Comparison of ENCODE assay signal across 8 mouse cellular contexts in the genomic region with DNA sequence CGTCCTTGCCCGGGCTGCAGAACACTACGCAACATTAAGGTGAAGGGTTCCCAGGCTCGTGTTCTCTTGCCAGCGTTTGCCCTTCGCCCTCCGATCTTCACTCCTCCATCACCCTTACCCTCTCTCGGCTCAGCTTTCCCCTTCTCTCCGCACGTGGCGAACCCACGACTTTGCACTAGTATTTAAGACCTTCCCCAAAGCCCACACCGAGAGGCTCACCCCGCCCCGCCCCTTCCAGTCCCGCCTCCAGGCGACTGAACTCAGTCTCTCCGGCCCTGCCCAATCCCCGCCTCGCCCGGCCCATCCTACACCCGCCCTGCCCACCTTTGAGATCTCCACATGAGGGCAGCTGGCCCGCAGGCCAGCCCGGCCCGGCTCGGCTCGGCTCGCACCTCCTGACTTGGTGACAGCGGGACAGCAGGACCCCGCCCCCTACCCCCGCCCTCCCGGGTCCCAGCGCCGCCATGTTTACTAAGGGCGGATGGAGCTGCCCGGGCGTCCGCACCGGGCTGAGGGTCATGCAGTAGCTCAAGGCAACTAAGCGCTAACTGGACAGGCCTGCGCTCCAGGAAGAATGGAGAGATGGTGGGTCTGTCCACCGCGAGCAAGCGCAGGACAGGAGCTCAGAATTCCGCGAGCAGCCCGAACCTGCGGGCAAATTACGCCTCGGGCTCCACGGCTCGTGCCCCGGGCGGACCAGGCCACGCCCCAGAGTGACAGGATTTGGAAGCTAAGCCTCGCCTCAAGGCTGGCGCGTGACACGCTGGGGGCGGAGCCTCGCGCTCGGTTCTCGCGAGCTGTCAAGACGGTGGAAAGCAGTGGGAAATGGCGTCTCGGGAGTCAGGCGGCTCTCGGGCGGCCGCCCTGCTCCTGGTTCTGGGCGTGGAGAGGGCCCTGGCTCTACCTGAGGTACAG. TPM values are rescaled to one million over a fixed set of nuclear protein-coding genes. Genes with fewer than 3 reads are reported as not detected.
A peak's percentile ranks its signal among the peaks of the same experiment; 100 is the strongest.
DNase-seq lines count a peak whose midpoint lies in the region; ATAC-seq and TF ChIP-seq lines count a peak whose summit lies in the region.

A gene (plus strand): TSS at position 465 of the 915 bp plus-strand sequence.

- H3K27me3 ChIP-seq in forebrain, embryonic 15.5 days = no peaks in the 10 kb centered on the region

- intact Hi-C loops in heart, postnatal 25 days (cut with DNase I) = loop anchor here (1.0 kb wide), 1 partner anchor 88 kb away; a partner anchor contains a TSS

- no peaks in the 10 kb centered on the region for H3K4me1 ChIP-seq in ES-E14 (ENCODE audit: control insufficient read depth in 2 of 2, insufficient read depth in 2 of 2, low read length in 2 of 2, poor library complexity in 1 of 2)
- H3K4me1 ChIP-seq in forebrain, embryonic 15.5 days = peaks cover 14% of the 10 kb centered on the region
- H3K4me1 ChIP-seq in lung, adult 2 months (ENCODE audit: control insufficient read depth, insufficient read depth, low read length) = no peaks in the 10 kb centered on the region

- peak within 1 kb of the TSS; percentile 96 for H3K9ac ChIP-seq in ES-E14 (ENCODE audit: insufficient read depth, low read depth, low read length, poor library complexity, severe bottlenecking)
- H3K9ac ChIP-seq in forebrain, embryonic 15.5 days (replicated peaks) = peak within 1 kb of the TSS; percentile 92

- peak within 1 kb of the TSS; percentile 84 for H3K4me2 ChIP-seq in forebrain, embryonic 15.5 days (replicated peaks)

- H3K36me3 ChIP-seq in ES-E14 (ENCODE audit: control insufficient read depth, insufficient read depth, low read length, poor library complexity, severe bottlenecking) = peaks cover 2% of the 10 kb centered on the region; the same call in 1 of the 2 replicates
- H3K36me3 ChIP-seq in forebrain, embryonic 15.5 days = peaks cover 11% of the 10 kb centered on the region

- peak within 1 kb of the TSS; percentile 88 for H3K27ac ChIP-seq in ES-E14 (ENCODE audit: insufficient read depth, low read depth, low read length, poor library complexity, severe bottlenecking)
- H3K27ac ChIP-seq in forebrain, embryonic 15.5 days (replicated peaks) = peak within 1 kb of the TSS; percentile 93

- TF ChIP-seq CTCF in lung, adult 2 months (IDR thresholded peaks at IDR 0.05; ENCODE audit: insufficient read depth, low read length) = no peak

- in situ Hi-C loops in ES-E14 (cut with MboI; ENCODE audit: low sequenced_read_pairs in 2 of 2, unreplicated experiment in 2 of 2) = no loop called here

- WGBS in forebrain, embryonic 15.5 days = under 1% methylated on average over 72 of the region's 73 CpGs
- under 1% methylated on average over 73 of the region's 73 CpGs for WGBS in lung, adult 2 months

- no peaks in the 10 kb centered on the region for H3K9me3 ChIP-seq in ES-E14 (ENCODE audit: control insufficient read depth, insufficient read depth, low read depth, low read length)
- H3K9me3 ChIP-seq in forebrain, embryonic 15.5 days = no peaks in the 10 kb centered on the region

- H3K4me3 ChIP-seq in ES-E14 (ENCODE audit: insufficient read depth in 1 of 2, low read depth in 1 of 2, low read length in 2 of 2, poor library complexity in 1 of 2, severe bottlenecking in 1 of 2) = peak within 1 kb of the TSS; percentile 78 to 93
- peak within 1 kb of the TSS; percentile 81 for H3K4me3 ChIP-seq in forebrain, embryonic 15.5 days
- peak within 1 kb of the TSS; percentile 92 for H3K4me3 ChIP-seq in lung, adult 2 months (replicated peaks; ENCODE audit: extremely low read depth, low read depth, low read length)

- peak; percentile 99 for TF ChIP-seq POLR2A in lung, adult 2 months (IDR thresholded peaks at IDR 0.05; ENCODE audit: borderline replicate concordance, extremely low read depth, low read depth, low read length)

- ATAC-seq in forebrain, embryonic 15.5 days (replicated peaks) = peak; percentile 97
- peak; percentile 84 for ATAC-seq in neutrophil, adult 5-6 weeks (ENCODE audit: extremely low read depth, insufficient number of reproducible peaks, low FRiP score, poor library complexity, severe bottlenecking)

- DNase-seq in ES-E14 (ENCODE audit: low read depth, low spot score) = peak; percentile 97
- DNase-seq in cerebellum, adult 11-12 months = peak; percentile 98
- peak; percentile 98 for DNase-seq in heart, postnatal 25 days (ENCODE audit: low spot score)
- peak; percentile 98 to 99 for DNase-seq in layer of hippocampus, adult 18-20 months (ENCODE audit: low spot score in 2 of 2)
- DNase-seq in lung, adult 2 months = peak; percentile 100
- DNase-seq in thymus, adult 18-20 months = peak; percentile 96 to 97

TF ChIP-seq in ES-E14, 5 proteins besides CTCF, POLR2A, EP300 and RAD21:
- TF ChIP-seq ZC3H11A (IDR thresholded peaks at IDR 0.05; ENCODE audit: borderline replicate concordance, low read depth, low read length) (no peak), CHD2 (IDR thresholded peaks at IDR 0.05; ENCODE audit: low read depth, low read length) (peak; percentile 94), ZNF384 (IDR thresholded peaks at IDR 0.05; ENCODE audit: low read depth, low read length) (no peak), HCFC1 (IDR thresholded peaks at IDR 0.05; ENCODE audit: borderline replicate concordance, insufficient read depth, low read length) (peak; percentile 80)

RNA-seq across cellular contexts. Expression of the gene that starts here (rescaled TPM):
- 53.7 and 64.5 TPM in 2 replicates for total RNA-seq in ES-E14 (2012; rRNA removed)
- 144 and 153 TPM in 2 replicates for polyA plus RNA-seq in forebrain, embryonic 15.5 days (2015; fragmentation: Nextera tagmentation; extraction: Ambion mirVana)
- total RNA-seq in heart, postnatal 25 days (2021) = 10 to 100 TPM; 44.1 to 47.0 TPM
- total RNA-seq in layer of hippocampus, adult 18-20 months (2021) = 10 to 100 TPM; 68.1 to 70.0 TPM
- polyA plus RNA-seq in lung, adult 2 months (2012; rRNA removed) = 113 and 122 TPM in 2 replicates
- total RNA-seq in neutrophil, adult 5-6 weeks (2017) = 50.5 and 56.0 TPM in 2 replicates

Comparison
In these comparisons a context has a peak if more than half of its experiments do, and no peak if none do; other contexts are left out.
1. Peak in every context shown above with its lines: DNase-seq, ATAC-seq, H3K4me3 ChIP-seq and H3K27ac ChIP-seq.